Mouse (Mus musculus): Measurements from ENCODE around the gene Hnrnpab. TPM values are rescaled to one million over a fixed set of nuclear protein-coding genes. Genes with fewer than 3 reads are reported as not detected.
A peak's percentile ranks its signal among the peaks of the same experiment; 100 is the strongest.
"Not testable (repeated sequence)": the region's sequence is repeated elsewhere in the genome, so short reads cannot be mapped to it uniquely, and the experiment has no call there.

Hnrnpab gene
- total and polyA plus RNA-seq, 3 experiments: 893 to 2,181 (median 1,100) TPM

- Histone ChIP-seq H3K4me3 (replicated peaks in 1 of 3; ENCODE audit: low read depth in 2 of 3, low read length in 2 of 3, poor library complexity in 1 of 3) (no peak overlapping the region), H3K4me1 (ENCODE audit: control insufficient read depth in 1 of 2, insufficient read depth in 2 of 2) (peaks cover 16 to 41% of the 10 kb centered on the region in 2 experiments)
- peak; percentile 34; the same call in 1 of the 2 replicates for TF ChIP-seq HCFC1 (IDR thresholded peaks at IDR 0.05; ENCODE audit: low read depth, low read length)
- TF ChIP-seq MYC (IDR thresholded peaks at IDR 0.05; ENCODE audit: low read depth, low read length): peak; percentile 68; the same call in 1 of the 2 replicates
- 0 out of 2 replicates have a peak, but pooled peaks have one; percentile 5 for TF ChIP-seq JUN (IDR thresholded peaks at IDR 0.05; ENCODE audit: insufficient read depth, low read depth, low read length)
- TF ChIP-seq ZC3H11A (IDR thresholded peaks at IDR 0.05; ENCODE audit: low read depth, low read length): peak; percentile 97
- peak; percentile 21; the same call in 1 of the 2 replicates for TF ChIP-seq ELF1 (IDR thresholded peaks at IDR 0.05; ENCODE audit: low read depth, low read length)
- TF ChIP-seq SIN3A (IDR thresholded peaks at IDR 0.05; ENCODE audit: low read length): peak; percentile 76
- 0 out of 2 replicates have a peak, but pooled peaks have one; percentile 17 for TF ChIP-seq ZNF384 (IDR thresholded peaks at IDR 0.05; ENCODE audit: low read depth, low read length)
- TF ChIP-seq EP300 (IDR thresholded peaks at IDR 0.05; ENCODE audit: low read length): no peak
- peak; percentile 85 to 99 for TF ChIP-seq CTCF (conservative IDR thresholded peaks at IDR 0.05 in 1 of 2, IDR thresholded peaks at IDR 0.05 in 1 of 2; ENCODE audit: low read depth in 2 of 2, low read length in 2 of 2)
- no peak for TF ChIP-seq PAX5 (IDR thresholded peaks at IDR 0.05; ENCODE audit: low read length)
- 0 out of 2 replicates have a peak, but pooled peaks have one; percentile 51 for TF ChIP-seq MAZ (IDR thresholded peaks at IDR 0.05; ENCODE audit: low read depth, low read length)
- peak; percentile 55 for TF ChIP-seq IRF4 (IDR thresholded peaks at IDR 0.05; ENCODE audit: low read depth, low read length)
- TF ChIP-seq UBTF (IDR thresholded peaks at IDR 0.05; ENCODE audit: low read depth, low read length): no peak
- peak; percentile 53; the same call in 1 of the 2 replicates for TF ChIP-seq MXI1 (IDR thresholded peaks at IDR 0.05; ENCODE audit: low read depth, low read length)
- TF ChIP-seq BHLHE40 (IDR thresholded peaks at IDR 0.05; ENCODE audit: low read depth, low read length): no peak
- TF ChIP-seq CHD2 (IDR thresholded peaks at IDR 0.05; ENCODE audit: low read length): 0 out of 2 replicates have a peak, but pooled peaks have one; percentile 29
- TF ChIP-seq RAD21 (IDR thresholded peaks at IDR 0.05; ENCODE audit: low read depth, low read length): peak; percentile 99
- peak; percentile 99 for TF ChIP-seq SMC3 (IDR thresholded peaks at IDR 0.05; ENCODE audit: low read depth, low read length)
- TF ChIP-seq NELFE (IDR thresholded peaks at IDR 0.05; ENCODE audit: low read depth, low read length): peak; percentile 53; the same call in 1 of the 2 replicates
Measured at GRCm38 (mm10) chr11:51617693-51618092, 11.0 kb upstream of the Hnrnpab start.

DNA sequence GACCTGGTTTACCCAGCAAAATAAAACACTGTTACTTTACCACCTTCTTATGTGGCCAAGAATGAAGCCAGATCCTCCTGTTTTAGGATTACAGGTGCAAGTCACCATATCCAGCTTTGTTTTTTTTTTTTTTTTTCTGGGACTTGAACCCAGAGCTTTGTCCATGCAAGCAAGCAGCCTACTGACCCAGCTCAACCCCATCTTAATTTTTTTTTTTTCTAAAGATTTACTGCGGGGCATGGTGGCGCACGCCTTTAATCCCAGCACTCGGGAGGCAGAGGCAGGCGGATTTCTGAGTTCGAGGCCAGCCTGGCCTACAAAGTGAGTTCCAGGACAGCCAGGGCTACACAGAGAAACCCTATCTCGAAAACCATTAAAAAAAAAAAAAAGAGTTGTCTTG is 9.5 kb upstream of the Hnrnpab start:
- H3K4me1 ChIP-seq (ENCODE audit: control insufficient read depth in 1 of 2, insufficient read depth in 2 of 2): peaks cover 9 to 25% of the 10 kb centered on the region in 2 experiments
- H3K36me3 ChIP-seq (replicated peaks in 1 of 2; ENCODE audit: control insufficient read depth in 1 of 2, insufficient read depth in 1 of 2, low read length in 1 of 2); dilution Hi-C loops (cut with MboI; ENCODE audit: extremely low pct_ligation_motif_present, extremely low pct_unique_long_range_greater_than_20kb, low sequenced_read_pairs); H3K27me3 ChIP-seq (replicated peaks); H3K27ac ChIP-seq (ENCODE audit: insufficient read depth, low read depth); H3K9me3 ChIP-seq (replicated peaks; ENCODE audit: low read length); DNase-seq (ENCODE audit: extremely low read depth): not testable (repeated sequence)
- in situ Hi-C loops (cut with MboI; ENCODE audit: low pct_ligation_motif_present, low pct_unique_long_range_greater_than_20kb, low sequenced_read_pairs): loop anchor here (10.0 kb wide), 1 partner anchor 69 kb away; the partner anchor contains the start of gene 0610009B22Rik
- H3K4me3 ChIP-seq (replicated peaks in 1 of 3; ENCODE audit: low read depth in 2 of 3, low read length in 2 of 3, poor library complexity in 1 of 3): peak overlapping the region in 1 of 3 experiments; percentile 55
- H3K4me2 ChIP-seq (ENCODE audit: insufficient read depth, low read depth, poor library complexity, severe bottlenecking): peak overlapping the region; percentile 32
- peaks cover 15% of the 10 kb centered on the region for H3K79me2 ChIP-seq (replicated peaks; ENCODE audit: control insufficient read depth, extremely low read depth, insufficient read depth, poor library complexity, severe bottlenecking)
- peak overlapping the region; percentile 89; the same call in 1 of the 2 replicates for H3K9ac ChIP-seq (ENCODE audit: insufficient read depth, low read depth)

More at GRCm38 (mm10) chr11:51617693-51618092, 11.0 kb upstream of the Hnrnpab start:
- peaks cover 28% of the 10 kb centered on the region for H3K79me2 ChIP-seq (replicated peaks; ENCODE audit: control insufficient read depth, extremely low read depth, insufficient read depth, poor library complexity, severe bottlenecking)
- 0 out of 2 replicates have a peak overlapping the region, but pooled peaks have one; percentile 17 for H3K4me2 ChIP-seq (ENCODE audit: insufficient read depth, low read depth, poor library complexity, severe bottlenecking)
- peak; percentile 86 for DNase-seq (ENCODE audit: extremely low read depth)
- no peak overlapping the region for H3K9ac ChIP-seq (ENCODE audit: insufficient read depth, low read depth)
- in situ Hi-C loops (cut with MboI; ENCODE audit: low pct_ligation_motif_present, low pct_unique_long_range_greater_than_20kb, low sequenced_read_pairs) (loop anchor here (10.0 kb wide), 1 partner anchor 67 kb away; the partner anchor contains the start of gene 0610009B22Rik), dilution Hi-C loops (cut with MboI; ENCODE audit: extremely low pct_ligation_motif_present, extremely low pct_unique_long_range_greater_than_20kb, low sequenced_read_pairs) (no loop called here)
- no peaks in the 10 kb centered on the region for H3K27me3 ChIP-seq (replicated peaks)
- peaks cover 16 to 17% of the 10 kb centered on the region in 2 experiments for H3K36me3 ChIP-seq (replicated peaks in 1 of 2; ENCODE audit: control insufficient read depth in 1 of 2, insufficient read depth in 1 of 2, low read length in 1 of 2)
- no peak overlapping the region for H3K27ac ChIP-seq (ENCODE audit: insufficient read depth, low read depth)
- H3K9me3 ChIP-seq (replicated peaks; ENCODE audit: low read length): no peaks in the 10 kb centered on the region
